Mouse (Mus musculus) forebrain, embryonic 14.5 days (tissue): ENCODE results near the gene Map3k20. TPM values are rescaled to one million over a fixed set of nuclear protein-coding genes. Genes with fewer than 3 reads are reported as not detected.

Experiments
- ATAC-seq: fragments of 200-750 bp; cut with Nextera tagmentation; 2 replicates; pipeline ENCODE4 v1.8.0; 2017; ENCODE audit warnings: mild to moderate bottlenecking, moderate library complexity
- DNase-seq: peaks from one replicate; pipeline ENCODE4 v3.0.0-alpha.2; 2015; ENCODE audit warnings: low spot score
- H3K27ac ChIP-seq: fragments of 300-500 bp; sonication (generic); 2 replicates; pipeline ENCODE4 v1.5.1; 2014; ENCODE audit warnings: low read depth, mild to moderate bottlenecking, control low read depth, low read length, moderate library complexity
- H3K27me3 ChIP-seq: fragments of 300-500 bp; sonication (generic); replicated peaks from 2 replicates; pipeline ENCODE4 v1.6.1; 2014; ENCODE audit warnings: low read length, control low read depth, mixed read lengths; ENCODE audit not compliant: control insufficient read depth, insufficient read depth
- H3K36me3 ChIP-seq: fragments of 300-500 bp; sonication (generic); 2 replicates; pipeline ENCODE4 v1.6.1; 2014; ENCODE audit warnings: low read length, control low read depth; ENCODE audit not compliant: control insufficient read depth, insufficient read depth
- H3K4me1 ChIP-seq: fragments of 300-500 bp; sonication (generic); 2 replicates; pipeline ENCODE4 v1.6.1; 2014; ENCODE audit warnings: antibody characterized with exemption, low read length, control low read depth; ENCODE audit not compliant: control insufficient read depth, insufficient read depth
- H3K4me2 ChIP-seq: fragments of 300-500 bp; sonication (generic); 2 replicates; pipeline ENCODE4 v1.6.1; 2014; ENCODE audit warnings: mild to moderate bottlenecking, control low read depth, low read length
- H3K4me3 ChIP-seq: fragments of 300-500 bp; sonication (generic); 2 replicates; pipeline ENCODE4 v1.5.1; 2014; ENCODE audit warnings: low read depth, low read length, control low read depth
- H3K9ac ChIP-seq: fragments of 300-500 bp; sonication (generic); 2 replicates; pipeline ENCODE4 v1.6.1; 2014; ENCODE audit warnings: mild to moderate bottlenecking, low read length, control low read depth, moderate library complexity
- H3K9me3 ChIP-seq: fragments of 300-500 bp; sonication (generic); replicated peaks from 2 replicates; pipeline ENCODE4 v1.6.1; 2016; ENCODE audit warnings: low read length, control low read depth, mixed read lengths; ENCODE audit not compliant: control insufficient read depth
- WGBS: fragments of 180-500 bp; shearing (Covaris S2); extraction: QIAGEN DNeasy Blood & Tissue Kit; methylation state at CpG from one replicate; pipeline ENCODE4 v1.1.7; 2014; 5-methylcytosine and 5-hydroxymethylcytosine counted together
- polyA plus RNA-seq: library from polyadenylated mRNA; unstranded; fragments of >200 nt; fragmentation: Nextera tagmentation; extraction: Ambion mirVana; gene quantifications from 2 replicates; pipeline ENCODE4 v1.2.1, GENCODE M21; 2014

The Map3k20 gene
- polyA plus RNA-seq, 1 experiment from 2014 or later = 4.0 TPM

- H3K9me3 ChIP-seq = no peaks in the 10 kb centered on the region
- DNase-seq = no peak
- H3K9ac ChIP-seq = no peak overlapping the region
- no peaks in the 10 kb centered on the region for H3K36me3 ChIP-seq
- no peak overlapping the region for H3K27ac ChIP-seq
- H3K4me2 ChIP-seq = no peak overlapping the region
- no peak overlapping the region for H3K4me3 ChIP-seq
- no peak for ATAC-seq
- 91% methylated on average over 7 of the region's 7 CpGs for whole genome bisulfite sequencing
- H3K4me1 ChIP-seq = no peaks in the 10 kb centered on the region
- no peaks in the 10 kb centered on the region for H3K27me3 ChIP-seq
Measured at GRCm38 (mm10) chr2:72305738-72306137, 20.3 kb downstream of the Map3k20 start.

DNA sequence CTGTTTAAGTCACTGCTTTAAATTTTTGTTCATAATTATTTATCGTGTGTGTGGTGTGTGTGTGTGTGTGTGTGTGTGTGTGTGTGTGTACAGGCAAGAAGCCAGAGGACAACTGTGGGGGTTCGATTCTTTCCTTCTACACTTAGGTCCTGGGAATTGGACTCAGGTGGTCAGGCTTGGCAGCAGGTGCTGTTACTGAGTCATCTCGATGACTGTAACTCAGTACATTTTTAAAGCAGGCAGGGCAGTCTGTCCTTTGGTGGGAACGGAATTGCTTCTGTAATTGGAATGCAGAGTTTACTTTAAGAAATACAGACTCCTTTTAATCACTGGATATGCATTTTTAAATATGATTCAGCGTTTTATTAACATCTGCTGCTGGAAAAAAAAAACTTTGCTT is 22.9 kb downstream of the Map3k20 start:
- Histone ChIP-seq H3K9ac (no peak overlapping the region), H3K27ac (no peak overlapping the region), H3K36me3 (no peaks in the 10 kb centered on the region), H3K4me2 (no peak overlapping the region), H3K9me3 (no peaks in the 10 kb centered on the region), H3K27me3 (no peaks in the 10 kb centered on the region), H3K4me1 (no peaks in the 10 kb centered on the region), H3K4me3 (no peak overlapping the region)
- WGBS = 91% methylated on average over 5 of the region's 5 CpGs
- DNase-seq (no peak), ATAC-seq (no peak)

DNA sequence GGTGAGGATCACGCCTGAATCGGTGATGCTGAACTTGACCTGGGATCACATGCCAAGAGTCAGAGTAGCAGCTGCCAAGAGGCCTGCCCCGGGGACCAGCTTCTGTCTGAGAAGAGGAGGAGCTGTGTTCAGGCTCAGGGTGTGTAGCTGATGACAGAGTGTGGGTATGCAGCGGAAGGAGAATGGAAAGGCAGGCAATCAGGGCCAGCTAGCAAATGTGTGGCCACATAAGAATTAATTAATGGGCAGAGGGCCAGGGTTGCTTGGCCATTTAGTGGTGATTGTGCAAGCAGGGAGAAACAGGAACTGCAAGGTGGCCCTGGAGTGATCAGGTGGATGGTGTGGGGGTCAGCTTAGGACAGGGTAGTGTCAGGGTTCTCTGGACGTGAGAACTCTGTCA is 23.5 kb downstream of the Map3k20 start:
- DNase-seq = peak; percentile 22
- Histone ChIP-seq H3K9me3 (no peaks in the 10 kb centered on the region), H3K9ac (no peak overlapping the region), H3K4me3 (no peak overlapping the region), H3K27ac (no peak overlapping the region), H3K4me1 (no peaks in the 10 kb centered on the region), H3K4me2 (no peak overlapping the region), H3K27me3 (no peaks in the 10 kb centered on the region), H3K36me3 (no peaks in the 10 kb centered on the region)
- no peak for ATAC-seq
- WGBS = 68% methylated on average over 5 of the region's 5 CpGs

DNA sequence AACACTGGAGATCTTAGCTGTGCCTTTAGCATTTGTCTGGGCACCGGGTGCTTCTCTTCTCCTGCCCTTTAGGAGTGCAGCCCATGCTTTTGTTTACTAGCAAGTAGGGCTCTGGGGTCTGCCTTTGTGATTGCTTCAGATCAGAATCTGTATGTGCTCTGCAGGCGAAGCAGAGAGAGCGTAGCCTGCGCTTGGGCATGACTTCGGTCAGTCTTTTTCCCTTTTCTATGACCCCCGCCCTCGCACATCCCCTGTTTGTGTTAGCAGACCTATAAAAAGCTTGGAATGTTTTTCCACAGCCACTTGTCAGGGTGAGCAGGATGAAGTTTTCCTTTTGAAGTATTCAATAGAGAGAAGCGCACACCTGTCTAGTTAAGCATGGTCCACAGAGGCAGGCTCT is 26.0 kb downstream of the Map3k20 start:
- no peak for ATAC-seq
- H3K27me3 ChIP-seq = no peaks in the 10 kb centered on the region
- 81% methylated on average over 8 of the region's 8 CpGs for WGBS
- H3K4me1 ChIP-seq = no peaks in the 10 kb centered on the region
- H3K36me3 ChIP-seq = no peaks in the 10 kb centered on the region
- H3K9ac ChIP-seq = no peak overlapping the region
- H3K4me3 ChIP-seq = no peak overlapping the region
- DNase-seq = no peak
- no peak overlapping the region for H3K27ac ChIP-seq
- no peak overlapping the region for H3K4me2 ChIP-seq
- no peaks in the 10 kb centered on the region for H3K9me3 ChIP-seq

DNA sequence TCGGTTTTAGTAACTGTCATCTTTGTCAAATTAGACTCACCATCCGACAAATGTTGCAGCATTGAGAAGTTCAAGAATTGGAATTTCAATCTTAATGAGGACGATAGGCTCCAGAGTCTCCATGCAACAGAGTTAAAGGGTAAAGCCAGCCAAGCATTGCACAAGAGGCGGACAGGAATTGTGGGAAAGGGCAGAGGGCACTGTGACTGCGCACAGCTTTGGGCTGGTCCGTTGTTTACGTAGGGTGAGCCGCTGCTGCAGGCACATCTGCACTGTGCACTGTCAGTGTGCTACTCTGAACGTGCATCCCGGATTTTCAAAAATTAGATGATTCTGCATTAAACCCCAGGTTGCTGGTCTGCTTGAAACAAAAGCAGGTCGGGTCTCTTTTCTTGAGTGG is 27.9 kb downstream of the Map3k20 start:
- WGBS = 90% methylated on average over 11 of the region's 11 CpGs
- DNase-seq = no peak
- Histone ChIP-seq H3K4me1 (no peaks in the 10 kb centered on the region), H3K27me3 (no peaks in the 10 kb centered on the region), H3K27ac (no peak overlapping the region), H3K36me3 (no peaks in the 10 kb centered on the region), H3K9ac (no peak overlapping the region), H3K9me3 (no peaks in the 10 kb centered on the region), H3K4me2 (no peak overlapping the region), H3K4me3 (no peak overlapping the region)
- no peak for ATAC-seq

DNA sequence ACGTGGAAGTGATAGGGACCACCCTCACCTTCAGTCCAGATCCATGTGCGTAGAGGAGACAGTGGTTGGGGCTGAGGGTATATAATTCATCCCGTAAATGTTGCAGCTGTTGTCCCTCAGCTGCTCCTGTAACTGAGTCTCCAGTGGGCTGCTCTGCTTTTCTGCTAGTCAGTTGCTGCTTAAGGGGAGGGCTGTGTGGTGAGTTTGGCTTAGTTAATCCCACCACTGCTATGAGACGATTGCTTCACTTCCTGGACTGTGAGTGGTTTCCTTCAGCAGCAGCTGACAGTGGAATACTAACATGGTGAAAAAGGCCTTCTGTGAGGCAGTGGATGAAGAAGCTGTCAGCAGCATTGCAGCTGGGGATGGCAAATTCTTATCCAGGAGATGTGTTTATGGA is 33.0 kb downstream of the Map3k20 start:
- Histone ChIP-seq H3K4me2 (no peak overlapping the region), H3K27me3 (no peaks in the 10 kb centered on the region), H3K4me1 (no peaks in the 10 kb centered on the region), H3K36me3 (no peaks in the 10 kb centered on the region), H3K9me3 (no peaks in the 10 kb centered on the region), H3K27ac (no peak overlapping the region), H3K4me3 (no peak overlapping the region), H3K9ac (no peak overlapping the region)
- DNase-seq (no peak), ATAC-seq (no peak)
- 82% methylated on average over 4 of the region's 4 CpGs for WGBS

GRCm38 (mm10) chr2:72319028-72319798 is 33.8 kb downstream of the Map3k20 start:
- Histone ChIP-seq H3K27me3 (no peaks in the 10 kb centered on the region), H3K4me1 (no peaks in the 10 kb centered on the region; the same call in 1 of the 2 replicates), H3K9me3 (no peaks in the 10 kb centered on the region), H3K36me3 (no peaks in the 10 kb centered on the region), H3K4me3 (no peak overlapping the region), H3K4me2 (no peak overlapping the region), H3K27ac (no peak overlapping the region), H3K9ac (no peak overlapping the region)
- ATAC-seq = no peak
- no peak for DNase-seq
- WGBS = 80% methylated on average over 7 of the region's 7 CpGs

DNA sequence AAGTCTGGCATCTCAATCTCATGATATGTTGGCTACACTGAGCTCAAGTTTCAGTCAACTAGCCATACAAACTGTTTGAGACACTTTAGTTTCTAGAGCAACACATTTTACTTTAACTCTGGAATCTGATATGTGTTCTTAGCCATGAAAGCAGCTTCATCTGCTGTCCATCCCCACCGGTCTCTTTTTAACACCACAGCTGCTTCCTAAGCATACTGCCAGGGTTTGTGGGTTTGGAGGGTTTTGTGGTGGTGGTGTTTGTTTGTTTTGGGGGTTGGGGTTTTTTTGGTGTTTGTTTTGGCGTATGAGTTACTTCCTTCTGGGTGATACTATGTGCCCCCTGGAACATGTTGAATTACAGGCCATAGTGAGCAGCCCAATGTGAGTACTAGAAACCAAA is 35.2 kb downstream of the Map3k20 start:
- 92% methylated on average over 2 of the region's 2 CpGs for WGBS
- Histone ChIP-seq H3K9me3 (no peaks in the 10 kb centered on the region), H3K4me3 (no peak overlapping the region), H3K9ac (no peak overlapping the region), H3K36me3 (no peaks in the 10 kb centered on the region), H3K4me1 (no peaks in the 10 kb centered on the region; the same call in 1 of the 2 replicates), H3K4me2 (no peak overlapping the region), H3K27me3 (no peaks in the 10 kb centered on the region), H3K27ac (no peak overlapping the region)
- no peak for ATAC-seq
- no peak for DNase-seq

GRCm38 (mm10) chr2:72321591-72321990 is 36.2 kb downstream of the Map3k20 start:
- DNase-seq = no peak
- ATAC-seq = no peak
- no peak overlapping the region for H3K4me2 ChIP-seq
- no peaks in the 10 kb centered on the region for H3K27me3 ChIP-seq
- no peaks in the 10 kb centered on the region for H3K36me3 ChIP-seq
- H3K9ac ChIP-seq = no peak overlapping the region
- no peaks in the 10 kb centered on the region; the same call in 1 of the 2 replicates for H3K4me1 ChIP-seq
- WGBS = 61% methylated on average over 5 of the region's 5 CpGs
- H3K27ac ChIP-seq = no peak overlapping the region
- H3K9me3 ChIP-seq = no peaks in the 10 kb centered on the region
- H3K4me3 ChIP-seq = no peak overlapping the region
